Mouse (Mus musculus) lung, embryonic 14.5 days (tissue): ENCODE measurements at regions not wholly inside any gene's neighbourhood (a gene's known extent, or its start where the extent isn't known, plus 50 kb on each side); places are given as distances from the start of the nearest gene placed in this dataset.

Experiments used
- ATAC-seq: fragments of 200-750 bp; cut with Nextera tagmentation; 2 replicates; pipeline ENCODE4 v1.8.0; 2017; ENCODE audit warnings: mild to moderate bottlenecking, moderate TSS enrichment, moderate library complexity; ENCODE audit not compliant: insufficient read depth
- DNase-seq: peaks from one replicate; pipeline ENCODE4 v3.0.0-alpha.2; 2015
- H3K27ac ChIP-seq: fragments of 300-500 bp; sonication (generic); 2 replicates; pipeline ENCODE4 v1.5.1; 2014; ENCODE audit warnings: low read depth, mild to moderate bottlenecking, moderate library complexity
- H3K27me3 ChIP-seq: fragments of 300-500 bp; sonication (generic); 2 replicates; pipeline ENCODE4 v1.6.1; 2014; ENCODE audit warnings: low read length, control low read depth; ENCODE audit not compliant: insufficient read depth
- H3K36me3 ChIP-seq: fragments of 300-500 bp; sonication (generic); 2 replicates; pipeline ENCODE4 v1.6.1; 2014; ENCODE audit warnings: control low read depth; ENCODE audit not compliant: insufficient read depth
- H3K4me1 ChIP-seq: fragments of 300-500 bp; sonication (generic); 2 replicates; pipeline ENCODE4 v1.6.1; 2014; ENCODE audit warnings: antibody characterized with exemption, control low read depth; ENCODE audit not compliant: insufficient read depth
- H3K4me2 ChIP-seq: fragments of 300-500 bp; sonication (generic); 2 replicates; pipeline ENCODE4 v1.6.1; 2014; ENCODE audit warnings: mild to moderate bottlenecking
- H3K4me3 ChIP-seq: fragments of 300-500 bp; sonication (generic); 2 replicates; pipeline ENCODE4 v1.5.1; 2014; ENCODE audit warnings: low read depth, low read length
- H3K9ac ChIP-seq: fragments of 300-500 bp; sonication (generic); 2 replicates; pipeline ENCODE4 v1.6.1; 2014
- H3K9me3 ChIP-seq: fragments of 300-500 bp; sonication (generic); 2 replicates; pipeline ENCODE4 v1.6.1; 2016; ENCODE audit warnings: low read depth, low read length, control low read depth
- CTCF ChIP-seq: IDR thresholded peaks from 2 replicates; pipeline ENCODE4 v1.5.1; 2016; ENCODE audit warnings: antibody characterized with exemption, low read depth
- WGBS: fragments of 180-500 bp; shearing (Covaris S2); extraction: QIAGEN DNeasy Blood & Tissue Kit; methylation state at CpG from one replicate; pipeline ENCODE4 v1.1.7; 2014; 5-methylcytosine and 5-hydroxymethylcytosine counted together

GRCm38 (mm10) chr17:15981558-15981957 is 150.7 kb upstream of the Rgmb start:
- ATAC-seq (no peak), DNase-seq (no peak)
- H3K27ac ChIP-seq = no peak overlapping the region
- H3K36me3 ChIP-seq = no peaks in the 10 kb centered on the region
- H3K4me1 ChIP-seq = no peaks in the 10 kb centered on the region
- WGBS = 44% methylated on average over 2 of the region's 2 CpGs
- no peaks in the 10 kb centered on the region for H3K27me3 ChIP-seq
- H3K4me3 ChIP-seq = no peak overlapping the region
- H3K4me2 ChIP-seq = no peak overlapping the region
- H3K9me3 ChIP-seq = no peaks in the 10 kb centered on the region
- TF ChIP-seq CTCF = no peak
- no peak overlapping the region for H3K9ac ChIP-seq

GRCm38 (mm10) chr17:15977374-15978031 is 146.7 kb upstream of the Rgmb start:
- WGBS = 44% methylated on average over 7 of the region's 7 CpGs
- H3K9me3 ChIP-seq = no peaks in the 10 kb centered on the region
- TF ChIP-seq CTCF = no peak
- H3K27ac ChIP-seq = no peak overlapping the region
- no peak overlapping the region for H3K4me3 ChIP-seq
- no peak for DNase-seq
- ATAC-seq = no peak
- H3K4me2 ChIP-seq = no peak overlapping the region
- no peaks in the 10 kb centered on the region for H3K27me3 ChIP-seq
- H3K4me1 ChIP-seq = no peaks in the 10 kb centered on the region
- H3K9ac ChIP-seq = no peak overlapping the region
- no peaks in the 10 kb centered on the region for H3K36me3 ChIP-seq

- Histone ChIP-seq H3K4me3 (no peak overlapping the region), H3K27me3 (no peaks in the 10 kb centered on the region), H3K4me2 (no peak overlapping the region), H3K36me3 (no peaks in the 10 kb centered on the region), H3K4me1 (no peaks in the 10 kb centered on the region), H3K9me3 (no peaks in the 10 kb centered on the region), H3K9ac (no peak overlapping the region), H3K27ac (no peak overlapping the region)
- ATAC-seq = peak; percentile 62; the same call in 1 of the 2 replicates
- 66% methylated on average over 3 of the region's 3 CpGs for WGBS
- no peak for TF ChIP-seq CTCF
- no peak for DNase-seq
Observed at GRCm38 (mm10) chr17:15971351-15971685, 140.5 kb upstream of the Rgmb start.

- H3K9me3 ChIP-seq = no peaks in the 10 kb centered on the region
- H3K4me2 ChIP-seq = no peak overlapping the region
- no peak for TF ChIP-seq CTCF
- DNase-seq (peak; percentile 71), ATAC-seq (peak; percentile 89)
- H3K27ac ChIP-seq = peak overlapping the region; percentile 54; the same call in 1 of the 2 replicates
- H3K36me3 ChIP-seq = no peaks in the 10 kb centered on the region
- no peak overlapping the region for H3K4me3 ChIP-seq
- H3K4me1 ChIP-seq = no peaks in the 10 kb centered on the region
- 34% methylated on average over 6 of the region's 6 CpGs for WGBS
- H3K27me3 ChIP-seq = no peaks in the 10 kb centered on the region
- no peak overlapping the region for H3K9ac ChIP-seq
Observed at GRCm38 (mm10) chr17:15970481-15971350, 139.9 kb upstream of the Rgmb start.

- no peak for TF ChIP-seq CTCF
- H3K4me1 ChIP-seq = no peaks in the 10 kb centered on the region
- no peak for ATAC-seq
- no peaks in the 10 kb centered on the region for H3K27me3 ChIP-seq
- H3K9me3 ChIP-seq = no peaks in the 10 kb centered on the region
- no peaks in the 10 kb centered on the region for H3K36me3 ChIP-seq
- 55% methylated on average over 5 of the region's 5 CpGs for WGBS
- H3K9ac ChIP-seq = no peak overlapping the region
- H3K27ac ChIP-seq = no peak overlapping the region
- no peak overlapping the region for H3K4me3 ChIP-seq
- DNase-seq = no peak
- H3K4me2 ChIP-seq = no peak overlapping the region
Observed at GRCm38 (mm10) chr17:15968331-15968730, 137.5 kb upstream of the Rgmb start.

GRCm38 (mm10) chr17:15955656-15956055 is 124.8 kb upstream of the Rgmb start:
- H3K27ac ChIP-seq = no peak overlapping the region
- no peak for DNase-seq
- H3K4me3 ChIP-seq = no peak overlapping the region
- H3K9me3 ChIP-seq = no peaks in the 10 kb centered on the region
- no peak for ATAC-seq
- no peaks in the 10 kb centered on the region for H3K36me3 ChIP-seq
- TF ChIP-seq CTCF = no peak
- 33% methylated on average over 2 of the region's 2 CpGs for WGBS
- H3K4me2 ChIP-seq = no peak overlapping the region
- no peak overlapping the region for H3K9ac ChIP-seq
- H3K27me3 ChIP-seq = no peaks in the 10 kb centered on the region
- no peaks in the 10 kb centered on the region for H3K4me1 ChIP-seq

- H3K36me3 ChIP-seq = no peaks in the 10 kb centered on the region
- 80% methylated on average over 3 of the region's 3 CpGs for WGBS
- H3K27ac ChIP-seq = no peak overlapping the region
- TF ChIP-seq CTCF = no peak
- no peak overlapping the region for H3K4me3 ChIP-seq
- DNase-seq (no peak), ATAC-seq (no peak)
- H3K4me1 ChIP-seq = no peaks in the 10 kb centered on the region
- no peaks in the 10 kb centered on the region for H3K27me3 ChIP-seq
- H3K9me3 ChIP-seq = no peaks in the 10 kb centered on the region
- H3K9ac ChIP-seq = no peak overlapping the region
- no peak overlapping the region for H3K4me2 ChIP-seq
Observed at GRCm38 (mm10) chr17:15951641-15952040, 120.8 kb upstream of the Rgmb start.
